Mouse (Mus musculus) embryonic facial prominence, embryonic 10.5 days (tissue): ENCODE results near the gene Scel. TPM values are rescaled to one million over a fixed set of nuclear protein-coding genes. Genes with fewer than 3 reads are reported as not detected.
A peak's percentile ranks its signal among the peaks of the same experiment; 100 is the strongest.

Experiments
- DNase-seq: peaks from one replicate; pipeline ENCODE4 v3.0.0-alpha.2; 2017; ENCODE audit warnings: low spot score
- H3K27ac ChIP-seq: fragments of 300-500 bp; sonication (generic); replicated peaks from 2 replicates; pipeline ENCODE4 v1.5.1; 2016; ENCODE audit warnings: mild to moderate bottlenecking
- H3K27me3 ChIP-seq: fragments of 300-500 bp; sonication (generic); replicated peaks from 2 replicates; pipeline ENCODE4 v1.6.1; 2016; ENCODE audit warnings: low read depth, mild to moderate bottlenecking; ENCODE audit not compliant: poor library complexity, severe bottlenecking
- H3K36me3 ChIP-seq: fragments of 300-500 bp; sonication (generic); replicated peaks from 2 replicates; pipeline ENCODE4 v1.6.1; 2016; ENCODE audit warnings: mild to moderate bottlenecking, moderate library complexity
- H3K4me1 ChIP-seq: fragments of 300-500 bp; sonication (generic); 2 replicates; pipeline ENCODE4 v1.6.1; 2016
- H3K4me3 ChIP-seq: fragments of 300-500 bp; sonication (generic); 2 replicates; pipeline ENCODE4 v1.5.1; 2016; ENCODE audit warnings: mild to moderate bottlenecking, moderate library complexity
- H3K9me3 ChIP-seq: fragments of 300-500 bp; sonication (generic); 2 replicates; pipeline ENCODE4 v1.6.1; 2016; ENCODE audit warnings: mild to moderate bottlenecking
- WGBS: fragments of 180-500 bp; shearing (Covaris S2); methylation state at CpG from one replicate; pipeline ENCODE4 v1.1.7; 2016; 5-methylcytosine and 5-hydroxymethylcytosine counted together
- polyA plus RNA-seq: library from polyadenylated mRNA; unstranded; fragments of >200 nt; fragmentation: Nextera tagmentation; extraction: Ambion mirVana; gene quantifications from 2 replicates; pipeline ENCODE4 v1.2.1, GENCODE M21; 2016

The Scel gene
- polyA plus RNA-seq, 1 experiment from 2014 or later = 0.14 TPM

DNA sequence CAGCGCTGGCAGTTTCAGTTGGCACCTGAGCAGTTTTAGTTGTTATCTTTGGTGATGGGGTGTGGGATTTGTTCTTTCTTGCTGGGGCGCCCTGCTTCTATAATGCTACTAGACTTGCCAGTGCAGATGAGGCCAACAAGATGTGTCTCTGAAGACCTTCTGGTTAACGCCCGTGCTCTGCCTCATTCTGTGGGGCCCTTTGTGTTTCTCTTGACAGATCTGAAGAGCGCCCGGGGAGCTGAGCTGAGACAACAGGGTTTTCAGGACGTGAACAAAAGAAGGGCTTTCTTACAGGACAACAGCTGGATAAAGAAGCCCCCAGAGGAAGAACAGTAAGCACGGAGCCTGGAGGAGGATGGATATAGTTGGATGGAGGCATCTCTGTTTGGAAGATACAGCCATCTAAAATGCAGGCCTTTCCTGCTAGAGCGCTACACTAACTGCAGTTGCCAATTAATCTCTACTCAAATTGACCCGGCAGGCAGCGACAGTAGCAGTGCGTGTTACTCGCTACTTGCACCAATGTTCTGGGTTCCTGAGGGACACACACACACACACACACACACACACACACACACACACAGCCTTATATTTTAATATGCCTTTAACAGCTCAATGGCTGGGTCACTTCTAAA lies 16.7 kb downstream of the Scel start:
- Histone ChIP-seq H3K27ac (no peak overlapping the region), H3K27me3 (no peaks in the 10 kb centered on the region), H3K9me3 (no peaks in the 10 kb centered on the region), H3K36me3 (no peaks in the 10 kb centered on the region), H3K4me1 (peaks cover 5% of the 10 kb centered on the region; the same call in 1 of the 2 replicates), H3K4me3 (no peak overlapping the region)
- DNase-seq = no peak
- WGBS = 35% methylated on average over 13 of the region's 13 CpGs

DNA sequence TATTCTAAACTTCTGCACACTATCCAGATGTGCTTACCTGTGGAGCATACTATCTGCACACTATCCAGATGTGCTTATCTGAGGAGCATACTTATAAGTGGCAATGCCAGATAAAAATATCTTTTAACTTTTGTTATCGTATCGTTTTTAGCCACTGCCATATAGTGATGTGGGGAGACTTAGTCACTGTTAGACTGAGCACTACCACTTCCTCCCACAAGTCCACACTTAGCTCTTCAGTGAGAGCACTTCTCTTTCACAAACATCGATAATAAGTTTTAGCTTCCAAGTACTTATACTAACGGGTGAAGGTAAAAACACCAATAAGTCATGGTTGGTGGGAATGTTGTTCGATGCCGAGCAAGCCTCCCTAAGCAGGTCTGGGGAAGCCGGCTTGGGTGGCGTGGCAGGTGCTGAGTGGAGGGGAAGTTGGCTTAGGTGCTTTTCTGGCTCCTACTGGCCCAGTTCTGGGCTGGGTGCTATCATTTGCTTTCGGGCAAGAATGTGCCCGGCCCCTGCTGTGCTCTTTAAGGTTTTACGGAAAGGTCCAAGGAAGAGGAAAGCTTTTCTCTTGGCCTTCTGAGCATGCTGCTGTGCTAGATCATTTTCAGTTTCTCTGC lies 18.7 kb downstream of the Scel start:
- DNase-seq = no peak
- Histone ChIP-seq H3K9me3 (no peaks in the 10 kb centered on the region), H3K4me3 (no peak overlapping the region), H3K27ac (no peak overlapping the region), H3K27me3 (no peaks in the 10 kb centered on the region), H3K36me3 (no peaks in the 10 kb centered on the region), H3K4me1 (peaks cover 5% of the 10 kb centered on the region; the same call in 1 of the 2 replicates)
- 90% methylated on average over 11 of the region's 11 CpGs for WGBS

DNA sequence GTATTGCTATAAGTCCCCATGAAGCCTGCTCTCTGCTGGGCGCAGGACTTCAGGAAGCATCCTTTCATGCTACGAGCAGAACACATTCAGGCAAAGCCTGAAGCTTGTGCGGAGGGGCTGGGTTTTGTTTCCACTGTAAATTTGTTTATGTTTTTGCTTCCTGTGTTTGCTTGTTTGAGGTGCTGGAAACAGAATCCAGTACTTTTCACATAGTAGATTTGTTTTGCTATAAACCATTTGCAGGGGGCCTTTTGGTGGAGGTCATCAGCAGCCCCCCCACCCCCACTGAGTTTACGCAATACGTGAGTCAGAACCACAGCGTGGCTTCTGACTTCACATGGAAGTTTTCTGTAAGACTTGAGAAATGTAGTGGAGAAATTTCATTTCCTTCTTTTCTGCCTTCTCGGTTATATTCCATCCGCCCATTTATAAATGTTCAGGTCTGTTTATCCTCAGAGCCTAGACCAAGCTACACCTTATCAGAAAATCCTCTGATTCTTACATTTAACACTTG lies 22.4 kb downstream of the Scel start:
- H3K4me1 ChIP-seq = no peaks in the 10 kb centered on the region

DNA sequence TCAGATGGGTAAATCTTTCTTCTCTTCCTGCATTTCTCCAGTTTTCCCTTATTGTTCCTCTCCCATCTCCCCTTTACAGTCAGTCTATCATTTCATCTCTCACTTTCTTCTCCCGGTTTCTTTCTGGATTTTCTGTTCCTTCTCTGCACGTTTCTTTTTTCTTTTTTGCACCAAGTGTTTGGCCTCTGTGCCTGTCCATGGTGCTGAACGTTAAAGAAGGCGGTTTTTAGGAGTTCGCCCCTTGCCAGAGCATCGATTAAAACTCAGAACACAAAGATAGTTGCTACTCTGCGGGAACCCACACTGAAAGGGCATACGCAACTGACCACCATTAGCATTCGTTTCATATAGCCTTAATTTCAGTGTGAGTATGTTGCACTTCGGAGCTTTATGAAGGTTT lies 23.2 kb downstream of the Scel start:
- no peaks in the 10 kb centered on the region for H3K27me3 ChIP-seq
- no peak overlapping the region for H3K27ac ChIP-seq
- no peaks in the 10 kb centered on the region for H3K36me3 ChIP-seq
- no peaks in the 10 kb centered on the region for H3K4me1 ChIP-seq
- DNase-seq = peak; percentile 39
- H3K9me3 ChIP-seq = no peaks in the 10 kb centered on the region
- 44% methylated on average over 10 of the region's 10 CpGs for WGBS
- no peak overlapping the region for H3K4me3 ChIP-seq

More for the DNA sequence above, 22.4 kb downstream of the Scel start:
- no peaks in the 10 kb centered on the region for H3K36me3 ChIP-seq
- H3K27me3 ChIP-seq = no peaks in the 10 kb centered on the region
- H3K9me3 ChIP-seq = no peaks in the 10 kb centered on the region
- H3K27ac ChIP-seq = no peak overlapping the region
- no peak for DNase-seq
- no peak overlapping the region for H3K4me3 ChIP-seq
- 86% methylated on average over 8 of the region's 8 CpGs for WGBS

DNA sequence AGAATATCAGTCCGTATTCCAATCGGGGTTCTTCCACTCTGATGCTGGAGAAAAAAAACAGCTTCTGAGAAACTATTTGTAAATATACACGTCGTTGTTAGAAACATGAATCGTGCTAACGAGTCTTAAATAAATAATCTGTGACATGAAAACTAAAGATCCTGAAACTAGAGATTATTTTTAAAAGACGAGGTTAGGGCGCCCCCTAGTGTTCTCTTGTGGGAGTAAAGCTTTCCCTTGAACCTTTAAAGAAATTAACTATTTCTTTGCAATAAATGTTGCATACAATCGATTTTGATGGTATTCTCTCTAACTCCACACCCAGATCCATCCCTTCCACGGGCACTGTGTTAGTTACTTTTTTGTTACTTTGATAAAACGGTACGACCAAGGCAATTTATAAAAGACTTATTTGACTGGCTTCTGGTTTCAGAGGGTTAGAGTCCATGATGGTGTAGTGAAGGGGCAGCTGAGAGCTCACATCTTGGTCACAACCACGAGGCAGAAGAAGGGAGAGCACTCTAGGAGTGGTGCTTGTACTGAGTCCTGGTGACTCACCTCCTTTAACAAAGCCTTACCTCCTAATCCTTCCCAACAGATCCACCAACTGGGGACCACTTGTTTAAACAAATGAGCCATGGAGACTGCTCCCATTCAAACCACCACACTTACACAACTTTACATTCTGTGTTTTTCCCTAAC lies 24.4 kb downstream of the Scel start:
- DNase-seq = peak; percentile 43
- no peak overlapping the region for H3K27ac ChIP-seq
- H3K36me3 ChIP-seq = no peaks in the 10 kb centered on the region
- H3K4me3 ChIP-seq = no peak overlapping the region
- H3K9me3 ChIP-seq = no peaks in the 10 kb centered on the region
- no peaks in the 10 kb centered on the region for H3K4me1 ChIP-seq
- 18% methylated on average over 13 of the region's 13 CpGs for WGBS
- no peaks in the 10 kb centered on the region for H3K27me3 ChIP-seq

DNA sequence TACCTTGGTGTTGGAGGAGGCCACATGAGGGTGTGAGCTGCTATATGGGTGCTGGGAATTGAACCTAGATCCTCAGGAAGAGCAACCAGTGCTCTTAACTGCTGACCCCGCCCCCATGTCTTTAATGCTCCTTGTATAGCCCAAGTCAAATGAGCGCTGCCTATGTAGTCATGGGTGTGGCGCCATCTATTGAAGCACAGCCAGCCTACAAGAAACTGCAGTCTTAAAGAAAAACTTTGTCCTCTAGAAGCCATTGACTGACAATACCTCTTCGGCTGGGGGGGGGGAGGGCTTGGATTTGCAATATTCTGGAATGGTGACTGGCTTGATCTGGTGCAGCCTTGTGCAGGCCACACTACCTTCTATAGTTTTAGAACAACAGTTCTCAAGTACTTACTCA lies 26.7 kb downstream of the Scel start:
- Histone ChIP-seq H3K27me3 (no peaks in the 10 kb centered on the region), H3K9me3 (no peaks in the 10 kb centered on the region), H3K4me1 (no peaks in the 10 kb centered on the region), H3K27ac (no peak overlapping the region), H3K4me3 (no peak overlapping the region), H3K36me3 (no peaks in the 10 kb centered on the region)
- WGBS = 60% methylated on average over 4 of the region's 4 CpGs
- DNase-seq = no peak

DNA sequence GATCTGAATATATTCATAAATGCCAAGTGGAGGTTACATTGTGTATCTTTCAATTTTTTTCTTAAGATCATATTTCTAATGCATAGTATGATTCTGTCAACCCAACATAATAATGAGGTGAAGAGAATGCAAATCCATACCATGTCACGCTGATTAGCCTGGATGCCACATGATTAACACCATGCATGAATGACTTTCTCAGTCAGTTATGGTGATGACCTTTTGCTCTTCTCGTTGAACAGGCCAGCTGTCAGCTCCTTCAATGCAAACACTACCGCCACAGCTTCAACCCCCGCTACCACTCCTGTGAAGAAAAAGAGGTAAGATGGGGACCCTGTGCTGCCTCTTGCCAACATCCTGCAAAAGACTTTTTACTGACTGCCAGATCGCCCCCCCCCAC lies 28.5 kb downstream of the Scel start:
- 70% methylated on average over 5 of the region's 5 CpGs for WGBS
- no peak overlapping the region for H3K4me3 ChIP-seq
- no peak for DNase-seq
- H3K27ac ChIP-seq = no peak overlapping the region
- H3K27me3 ChIP-seq = no peaks in the 10 kb centered on the region
- H3K4me1 ChIP-seq = no peaks in the 10 kb centered on the region
- no peaks in the 10 kb centered on the region for H3K36me3 ChIP-seq
- no peaks in the 10 kb centered on the region for H3K9me3 ChIP-seq

DNA sequence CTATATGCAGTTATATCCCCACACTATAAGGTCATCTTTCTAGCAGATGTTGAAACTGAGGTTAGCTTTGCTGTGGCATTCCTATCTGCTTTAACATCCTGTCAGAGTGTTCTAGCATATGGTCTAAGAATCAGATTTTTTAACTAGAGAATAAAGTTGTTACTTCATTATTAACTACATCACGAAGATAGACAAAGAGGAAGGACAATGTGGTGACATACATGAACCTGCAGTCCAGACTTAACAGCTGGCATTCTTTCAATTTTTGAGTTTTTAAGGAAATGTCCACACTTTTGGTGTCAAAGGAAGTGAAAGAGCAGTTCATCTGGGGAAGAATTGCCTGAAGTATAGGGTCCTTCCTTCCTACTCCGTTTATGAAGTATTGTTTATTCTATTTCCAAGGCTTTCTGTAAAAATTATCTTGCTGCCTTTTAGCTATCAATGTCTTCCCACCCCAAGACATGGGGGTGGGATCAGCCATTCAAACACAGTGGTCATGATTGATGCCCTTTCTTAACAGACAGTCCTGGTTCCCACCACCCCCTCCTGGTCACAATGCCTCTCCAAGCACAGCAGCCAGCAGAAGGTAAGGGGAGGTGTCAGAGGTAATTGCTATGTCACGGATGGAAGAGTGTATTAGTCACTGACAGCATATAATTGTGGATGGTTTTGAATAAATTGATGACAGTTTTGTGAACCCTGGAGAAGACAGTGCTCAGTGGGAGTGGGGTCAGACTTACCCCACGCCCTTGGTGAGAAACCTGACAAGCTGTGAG lies 30.4 kb downstream of the Scel start:
- WGBS = 65% methylated on average over 4 of the region's 4 CpGs
- Histone ChIP-seq H3K27me3 (no peaks in the 10 kb centered on the region), H3K9me3 (no peaks in the 10 kb centered on the region), H3K4me1 (no peaks in the 10 kb centered on the region), H3K36me3 (no peaks in the 10 kb centered on the region), H3K4me3 (no peak overlapping the region), H3K27ac (no peak overlapping the region)
- DNase-seq = no peak

DNA sequence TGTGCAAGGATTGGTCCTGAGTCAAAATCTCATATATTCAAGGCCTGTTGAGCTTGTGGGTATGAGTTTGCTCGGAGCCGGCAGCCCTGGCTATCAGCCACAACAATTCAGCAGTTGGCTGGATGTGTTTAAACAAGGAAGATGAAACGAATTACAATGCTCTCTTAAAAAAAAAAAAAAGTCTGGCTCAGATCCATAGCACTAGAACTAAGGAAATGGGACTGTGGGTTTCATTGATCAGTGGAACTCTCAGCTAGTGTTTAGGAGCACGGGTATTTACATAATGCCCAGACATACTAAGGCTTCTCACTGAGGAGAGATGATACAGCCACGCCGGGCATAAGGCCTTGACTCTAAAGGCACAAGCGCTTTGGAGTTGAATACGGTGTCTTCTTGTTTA lies 32.6 kb downstream of the Scel start:
- H3K4me1 ChIP-seq = 0 out of 2 replicates have a peak, but pooled peaks cover 3% of the 10 kb centered on the region
- H3K4me3 ChIP-seq = no peak overlapping the region
- H3K9me3 ChIP-seq = no peaks in the 10 kb centered on the region
- no peak overlapping the region for H3K27ac ChIP-seq
- H3K36me3 ChIP-seq = no peaks in the 10 kb centered on the region
- WGBS = 81% methylated on average over 8 of the region's 8 CpGs
- H3K27me3 ChIP-seq = no peaks in the 10 kb centered on the region
- DNase-seq = no peak

DNA sequence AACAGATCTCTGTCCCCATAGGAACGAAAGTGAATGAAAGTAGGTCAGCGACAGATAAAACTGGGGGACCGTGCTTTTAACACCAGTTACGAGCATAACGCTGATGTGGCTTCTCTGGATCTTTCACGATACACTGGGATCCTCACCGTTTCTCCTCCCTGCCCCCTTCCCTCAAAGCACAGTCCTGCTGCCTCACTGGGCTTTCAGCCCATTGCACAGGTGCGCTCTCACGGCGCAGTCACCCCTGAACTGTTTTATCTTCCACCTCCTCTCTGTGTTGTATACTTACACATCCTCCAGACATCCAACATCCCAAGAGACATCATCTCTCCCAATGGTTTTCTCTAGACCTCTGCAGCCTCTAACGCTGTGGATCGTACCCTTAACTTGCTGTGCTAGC lies 33.1 kb downstream of the Scel start:
- no peaks in the 10 kb centered on the region for H3K27me3 ChIP-seq
- WGBS = 89% methylated on average over 12 of the region's 12 CpGs
- H3K4me1 ChIP-seq = 0 out of 2 replicates have a peak, but pooled peaks cover 3% of the 10 kb centered on the region
- no peak overlapping the region for H3K27ac ChIP-seq
- H3K9me3 ChIP-seq = no peaks in the 10 kb centered on the region
- no peak overlapping the region for H3K4me3 ChIP-seq
- no peak for DNase-seq
- H3K36me3 ChIP-seq = no peaks in the 10 kb centered on the region

DNA sequence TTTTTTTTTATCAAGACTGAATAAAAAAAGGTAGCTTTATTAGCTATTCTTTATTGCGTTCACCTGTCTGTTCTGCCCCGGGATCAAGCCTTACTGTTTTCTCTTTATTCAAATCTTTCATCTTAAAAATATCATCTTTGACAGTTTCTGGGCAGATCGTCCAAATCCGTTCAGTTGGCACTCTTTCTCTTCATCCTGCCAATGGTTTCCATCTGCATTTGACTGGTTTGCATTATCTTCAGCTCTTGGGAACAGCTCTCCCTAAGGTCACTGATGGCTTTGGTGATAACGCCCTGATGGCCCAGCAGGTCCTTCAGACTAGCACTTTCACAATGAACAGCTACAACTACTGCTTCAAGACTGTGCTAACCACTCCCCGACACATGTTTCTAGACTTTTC lies 35.1 kb downstream of the Scel start:
- no peaks in the 10 kb centered on the region for H3K27me3 ChIP-seq
- no peak overlapping the region for H3K4me3 ChIP-seq
- WGBS = 87% methylated on average over 6 of the region's 6 CpGs
- H3K4me1 ChIP-seq = 0 out of 2 replicates have a peak, but pooled peaks cover 3% of the 10 kb centered on the region
- H3K27ac ChIP-seq = no peak overlapping the region
- H3K9me3 ChIP-seq = no peaks in the 10 kb centered on the region
- DNase-seq = no peak
- no peaks in the 10 kb centered on the region for H3K36me3 ChIP-seq

DNA sequence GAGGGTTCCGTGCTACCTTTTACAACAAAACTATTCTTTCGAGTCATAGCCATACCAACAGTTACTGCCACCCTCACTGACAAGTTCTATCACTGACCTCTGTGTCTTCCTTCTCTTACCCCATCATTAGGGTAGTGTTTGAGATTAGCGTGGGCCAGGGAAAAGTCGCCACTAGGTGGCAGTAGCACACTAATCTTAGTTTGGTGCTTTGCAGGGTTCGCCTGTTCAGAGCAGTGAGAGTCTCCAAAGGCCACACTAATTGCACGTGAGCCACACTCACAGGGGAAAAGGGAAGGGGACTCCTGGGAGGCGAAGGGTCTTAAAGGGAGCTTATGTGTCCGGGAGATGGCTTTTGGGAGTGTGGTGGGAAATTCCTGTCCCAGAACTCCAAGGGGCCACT lies 37.3 kb downstream of the Scel start:
- Histone ChIP-seq H3K27me3 (no peaks in the 10 kb centered on the region), H3K27ac (no peak overlapping the region; the same call in 1 of the 2 replicates), H3K4me1 (0 out of 2 replicates have a peak, but pooled peaks cover 3% of the 10 kb centered on the region), H3K36me3 (no peaks in the 10 kb centered on the region), H3K4me3 (no peak overlapping the region), H3K9me3 (no peaks in the 10 kb centered on the region)
- WGBS = 18% methylated on average over 8 of the region's 8 CpGs
- peak; percentile 79 for DNase-seq
